ENCODE assay signal across 8 mouse cellular contexts in the genomic region with DNA sequence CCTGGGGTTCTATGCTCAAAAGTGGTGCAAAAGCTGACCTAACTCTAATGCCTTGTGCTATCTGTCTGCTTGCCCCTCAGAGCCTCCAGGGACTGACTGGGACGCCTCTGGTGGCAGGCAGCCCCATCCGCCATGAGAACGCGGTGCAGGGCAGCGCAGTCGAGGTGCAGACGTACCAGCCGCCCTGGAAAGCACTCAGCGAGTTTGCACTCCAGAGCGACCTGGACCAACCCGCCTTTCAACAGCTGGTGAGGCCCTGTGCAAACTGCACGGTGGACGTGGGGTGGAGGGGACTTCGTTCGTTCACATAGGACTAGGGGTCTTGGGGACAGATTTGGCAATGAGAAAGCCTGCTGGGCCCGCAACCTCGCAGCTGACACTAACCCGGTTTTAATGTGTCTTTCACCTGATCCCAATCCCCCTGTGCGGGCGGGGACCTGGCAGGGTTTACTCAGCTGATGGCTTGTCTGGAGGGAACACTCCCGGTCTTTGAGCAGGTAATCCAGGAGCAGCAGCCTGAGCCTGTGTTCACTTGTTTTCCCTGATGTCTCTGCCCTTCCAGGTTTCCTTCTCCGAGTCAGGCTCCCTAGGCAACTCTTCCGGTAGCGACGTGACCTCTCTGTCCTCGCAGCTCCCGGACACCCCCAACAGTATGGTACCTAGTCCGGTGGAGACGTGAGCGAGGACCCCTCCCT. TPM values are rescaled to one million over a fixed set of nuclear protein-coding genes. Genes with fewer than 3 reads are reported as not detected.
DNase-seq lines count a peak whose midpoint lies in the region; ATAC-seq lines count a peak whose summit lies in the region.

No protein-coding gene starts in this region.

- H3K36me3 ChIP-seq in hindbrain, embryonic 10.5 days: no peaks in the 10 kb centered on the region
- no peaks in the 10 kb centered on the region for H3K36me3 ChIP-seq in hindbrain, embryonic 16.5 days (ENCODE audit: control insufficient read depth, insufficient read depth, low read length)
- no peaks in the 10 kb centered on the region for H3K36me3 ChIP-seq in heart, embryonic 16.5 days (ENCODE audit: control insufficient read depth, insufficient read depth)
- no peaks in the 10 kb centered on the region for H3K36me3 ChIP-seq in limb, embryonic 11.5 days (ENCODE audit: control insufficient read depth, insufficient read depth, low read length)

- under 1% methylated on average over 30 of the region's 30 CpGs for WGBS in hindbrain, embryonic 10.5 days
- WGBS in hindbrain, embryonic 16.5 days: 2% methylated on average over 30 of the region's 30 CpGs
- 3% methylated on average over 30 of the region's 30 CpGs for WGBS in heart, embryonic 16.5 days
- 2% methylated on average over 30 of the region's 30 CpGs for WGBS in limb, embryonic 11.5 days

- ATAC-seq in hindbrain, embryonic 16.5 days: no peak
- ATAC-seq in heart, embryonic 16.5 days (replicated peaks; ENCODE audit: extremely low read depth, insufficient read depth, low FRiP score): no peak
- ATAC-seq in limb, embryonic 11.5 days (ENCODE audit: insufficient number of reproducible peaks, low FRiP score, low TSS enrichment, low read depth): no peak

- peak; percentile 69 for DNase-seq in hindbrain, embryonic 10.5 days (ENCODE audit: low spot score)
- DNase-seq in CD4-positive helper T cell, adult 2 months (ENCODE audit: low read depth, low spot score): peak; percentile 31
- DNase-seq in cerebellum, adult 9-11 months: peak; percentile 31
- DNase-seq in limb, embryonic 11.5 days (ENCODE audit: low spot score): peak; percentile 79
- DNase-seq in retina, postnatal 1 day: peak; percentile 64
- no peak for DNase-seq in left cerebral cortex, postnatal 10 days (ENCODE audit: extremely low spot score in 1 of 2, low spot score in 2 of 2)

- no peak overlapping the region for H3K4me2 ChIP-seq in hindbrain, embryonic 16.5 days (ENCODE audit: low read length)
- peak overlapping the region; percentile 47 for H3K4me2 ChIP-seq in heart, embryonic 16.5 days (ENCODE audit: low read depth, low read length)
- H3K4me2 ChIP-seq in limb, embryonic 11.5 days (ENCODE audit: low read depth, severe bottlenecking): no peak overlapping the region; the same call in 1 of the 2 replicates

- H3K9me3 ChIP-seq in hindbrain, embryonic 10.5 days: no peaks in the 10 kb centered on the region
- no peaks in the 10 kb centered on the region for H3K9me3 ChIP-seq in hindbrain, embryonic 16.5 days (ENCODE audit: control insufficient read depth, low read length)
- H3K9me3 ChIP-seq in heart, embryonic 16.5 days (replicated peaks; ENCODE audit: control insufficient read depth, low read length): peaks cover 3% of the 10 kb centered on the region; the same call in 1 of the 2 replicates
- H3K9me3 ChIP-seq in limb, embryonic 11.5 days (ENCODE audit: control insufficient read depth, low read length): no peaks in the 10 kb centered on the region

- intact Hi-C loops in left cerebral cortex, postnatal 10 days (cut with DNase I): no loop called here

- peaks cover 100% of the 10 kb centered on the region for H3K27me3 ChIP-seq in hindbrain, embryonic 10.5 days (ENCODE audit: insufficient read depth, poor library complexity, severe bottlenecking)
- H3K27me3 ChIP-seq in hindbrain, embryonic 16.5 days (replicated peaks; ENCODE audit: control insufficient read depth, insufficient read depth, low read length): peaks cover 58% of the 10 kb centered on the region
- H3K27me3 ChIP-seq in heart, embryonic 16.5 days (ENCODE audit: control insufficient read depth, insufficient read depth, low read length): peaks cover 78% of the 10 kb centered on the region
- H3K27me3 ChIP-seq in limb, embryonic 11.5 days (ENCODE audit: control insufficient read depth, insufficient read depth, low read length): peaks cover 73% of the 10 kb centered on the region

- no peak overlapping the region for H3K9ac ChIP-seq in hindbrain, embryonic 16.5 days (ENCODE audit: low read depth, low read length)
- no peak overlapping the region for H3K9ac ChIP-seq in heart, embryonic 16.5 days (ENCODE audit: low read length)
- no peak overlapping the region for H3K9ac ChIP-seq in limb, embryonic 11.5 days (ENCODE audit: low read length)

- H3K27ac ChIP-seq in hindbrain, embryonic 10.5 days: 0 out of 2 replicates have a peak overlapping the region, but pooled peaks have one; percentile 23
- no peak overlapping the region for H3K27ac ChIP-seq in hindbrain, embryonic 16.5 days (ENCODE audit: low read depth, low read length)
- H3K27ac ChIP-seq in heart, embryonic 16.5 days (ENCODE audit: low read length): no peak overlapping the region
- no peak overlapping the region for H3K27ac ChIP-seq in limb, embryonic 11.5 days (replicated peaks; ENCODE audit: low read depth, low read length)

- peak overlapping the region; percentile 54 for H3K4me3 ChIP-seq in hindbrain, embryonic 10.5 days
- no peak overlapping the region for H3K4me3 ChIP-seq in hindbrain, embryonic 16.5 days (ENCODE audit: low read length)
- peak overlapping the region; percentile 43 for H3K4me3 ChIP-seq in heart, embryonic 16.5 days (ENCODE audit: low read length)
- H3K4me3 ChIP-seq in limb, embryonic 11.5 days (ENCODE audit: low read depth, low read length): no peak overlapping the region

- peaks cover 65% of the 10 kb centered on the region for H3K4me1 ChIP-seq in hindbrain, embryonic 10.5 days (replicated peaks)
- peaks cover 20% of the 10 kb centered on the region for H3K4me1 ChIP-seq in hindbrain, embryonic 16.5 days (ENCODE audit: control insufficient read depth, insufficient read depth, low read depth, low read length)
- H3K4me1 ChIP-seq in heart, embryonic 16.5 days (ENCODE audit: control insufficient read depth, insufficient read depth, low read length): peaks cover 36% of the 10 kb centered on the region
- H3K4me1 ChIP-seq in limb, embryonic 11.5 days (ENCODE audit: control insufficient read depth, insufficient read depth, low read length): peaks cover 33% of the 10 kb centered on the region

RNA-seq across cellular contexts. Expression of gene Isl2, which starts 6.5 kb away (rescaled TPM):
- 15.7 and 19.1 TPM in 2 replicates for polyA plus RNA-seq in hindbrain, embryonic 10.5 days (2016; fragmentation: Nextera tagmentation; extraction: Ambion mirVana)
- polyA plus RNA-seq in hindbrain, embryonic 16.5 days (2015; fragmentation: Nextera tagmentation; extraction: Ambion mirVana): 1.8 and 3.6 TPM in 2 replicates
- polyA plus RNA-seq in heart, embryonic 16.5 days (2015; fragmentation: Nextera tagmentation; extraction: Ambion mirVana): 0.54 and 1.00 TPM in 2 replicates
- polyA plus RNA-seq in limb, embryonic 11.5 days (2014; fragmentation: Nextera tagmentation; extraction: Ambion mirVana): 1.9 and 3.2 TPM in 2 replicates
- total RNA-seq in left cerebral cortex, postnatal 10 days (2021): not detected

RNA-seq across cellular contexts. Expression of gene Etfa, which starts 33.0 kb away (rescaled TPM):
- polyA plus RNA-seq in hindbrain, embryonic 10.5 days (2016; fragmentation: Nextera tagmentation; extraction: Ambion mirVana): 122 and 135 TPM in 2 replicates
- polyA plus RNA-seq in hindbrain, embryonic 16.5 days (2015; fragmentation: Nextera tagmentation; extraction: Ambion mirVana): 99.7 and 111 TPM in 2 replicates
- 452 and 483 TPM in 2 replicates for polyA plus RNA-seq in heart, embryonic 16.5 days (2015; fragmentation: Nextera tagmentation; extraction: Ambion mirVana)
- polyA plus RNA-seq in limb, embryonic 11.5 days (2014; fragmentation: Nextera tagmentation; extraction: Ambion mirVana): 171 and 182 TPM in 2 replicates
- 10 to 100 TPM; 42.7 to 44.6 TPM for total RNA-seq in left cerebral cortex, postnatal 10 days (2021)

Comparison
In these comparisons a context has a peak if more than half of its experiments do, and no peak if none do; other contexts are left out.
1. H3K4me3 ChIP-seq: peak in hindbrain, embryonic 10.5 days (single experiment) and heart, embryonic 16.5 days (single experiment); none in hindbrain, embryonic 16.5 days (single experiment) and limb, embryonic 11.5 days (single experiment).
2. DNase-seq: peak in hindbrain, embryonic 10.5 days (single experiment), CD4-positive helper T cell, adult 2 months (single experiment), cerebellum, adult 9-11 months (single experiment), limb, embryonic 11.5 days (single experiment) and retina, postnatal 1 day (single experiment); none in left cerebral cortex, postnatal 10 days (0 of 2).